Mouse (Mus musculus) ES-CJ7 (cell line): ENCODE data around the gene H2-DMa.

Experiments
- DNase-seq: peaks from one replicate; pipeline ENCODE4 v3.0.0; 2011; ENCODE audit warnings: low read depth, low spot score

H2-DMa gene

DNA sequence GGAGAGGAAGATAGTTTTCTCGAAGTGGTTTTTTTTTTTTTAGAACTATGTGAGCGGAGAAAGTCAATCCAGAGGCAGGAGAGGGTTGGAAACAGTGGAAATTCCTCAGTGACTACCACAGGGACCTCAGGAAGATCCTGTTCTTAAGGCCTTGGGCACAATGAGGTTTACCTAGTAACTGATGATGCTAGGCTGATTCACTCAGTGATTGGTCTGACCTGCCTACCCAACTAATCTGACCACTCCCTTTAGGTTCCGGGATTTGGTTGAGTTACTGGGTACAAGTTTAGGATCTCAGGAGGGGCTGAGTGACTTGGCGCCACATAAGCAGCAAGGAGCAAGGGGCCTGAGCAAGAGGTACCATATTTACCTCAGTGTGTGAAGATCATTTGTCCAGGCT is 33.6 kb downstream of the H2-DMa start, which contains the start of gene H2-DMb1:
TSS of gene H2-DMb1 (plus strand) at position 150 of the 400 bp plus-strand sequence.
- peak; percentile 71 for DNase-seq

DNA sequence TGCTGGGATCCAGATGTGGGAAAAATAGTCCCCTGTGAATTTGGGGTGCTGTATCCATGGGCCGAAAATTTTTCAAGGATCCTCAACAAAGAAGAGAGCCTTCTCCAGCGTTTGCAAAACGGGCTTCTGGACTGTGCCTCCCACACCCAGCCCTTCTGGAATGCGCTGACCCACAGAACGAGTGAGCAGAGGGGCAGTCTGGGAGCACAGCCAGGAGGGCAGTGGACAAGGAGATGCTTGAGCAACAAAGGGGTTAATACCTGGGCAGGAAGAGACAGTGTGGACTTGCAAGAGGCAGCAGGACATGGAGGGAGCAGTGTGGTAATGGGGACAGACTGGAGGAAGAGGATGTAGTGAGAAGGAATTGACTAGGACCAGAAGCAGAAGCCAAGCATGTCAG is 36.2 kb downstream of the H2-DMa start:
- no peak for DNase-seq

DNA sequence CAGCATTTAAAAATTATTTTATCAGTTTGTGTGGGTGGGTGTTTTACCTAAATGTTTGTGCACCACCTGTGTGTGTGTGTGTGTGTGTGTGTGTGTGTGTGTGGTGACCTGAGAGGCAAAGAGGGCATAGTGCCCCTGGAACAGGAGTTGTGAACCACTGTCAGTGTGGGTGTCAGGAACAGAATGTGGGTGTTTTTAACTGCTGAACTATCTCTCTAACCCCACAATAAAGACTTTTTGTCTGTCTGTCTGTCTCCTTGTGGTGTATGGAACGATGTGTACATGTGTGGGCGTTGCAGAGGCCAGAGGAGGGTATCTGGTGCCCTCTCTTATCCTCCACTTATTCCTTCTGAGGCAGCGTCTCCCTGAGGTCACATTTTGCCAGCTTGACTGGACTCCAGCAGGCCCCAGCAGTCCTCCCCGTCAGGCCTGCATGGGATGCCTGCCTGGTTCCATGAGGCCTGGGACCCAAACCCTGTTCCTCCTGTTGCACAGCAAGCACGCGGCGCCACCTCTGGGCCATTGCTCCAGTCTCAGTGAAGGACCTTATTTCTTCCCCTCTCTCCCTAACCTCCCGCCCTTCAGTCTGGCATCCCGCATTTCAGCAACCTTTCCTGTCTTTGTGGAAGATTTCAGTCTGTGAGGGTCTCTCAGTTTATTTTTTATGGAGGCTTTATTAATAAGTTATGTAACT is 45.0 kb downstream of the H2-DMa start:
- DNase-seq = peak; percentile 65

DNA sequence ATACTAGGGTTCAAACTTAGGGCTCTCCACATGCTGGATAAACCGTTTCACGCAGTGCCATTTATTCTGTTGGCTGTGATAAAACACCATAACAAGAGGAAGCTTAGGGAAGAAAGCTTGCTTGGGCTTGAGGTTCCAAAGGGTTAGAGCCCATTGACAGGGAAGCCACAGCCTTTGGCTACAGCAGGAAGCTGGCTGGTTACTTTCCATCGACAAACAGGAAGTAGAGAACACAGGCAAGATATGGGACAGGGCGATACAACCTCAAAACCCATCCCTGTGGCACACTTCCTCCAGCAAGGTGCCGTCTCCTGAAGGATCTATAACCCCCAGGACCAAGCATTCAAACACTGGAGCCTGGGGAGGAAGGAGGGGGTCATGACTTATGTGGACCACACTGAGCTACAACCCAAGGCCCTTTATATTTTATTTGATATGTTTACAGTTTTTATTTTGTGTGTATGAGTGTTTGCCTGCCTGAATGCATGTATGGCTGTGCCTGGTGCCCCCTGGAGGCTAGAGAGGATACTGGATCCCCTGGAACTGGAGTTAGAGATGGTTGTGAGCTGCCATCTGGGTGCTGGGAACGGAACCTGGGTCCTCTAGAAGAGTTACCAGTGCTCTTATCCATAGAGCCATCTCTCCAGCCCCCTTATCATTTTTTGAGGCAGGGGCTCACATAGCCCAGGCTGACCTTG is 45.8 kb downstream of the H2-DMa start:
- peak; percentile 46 for DNase-seq

DNA sequence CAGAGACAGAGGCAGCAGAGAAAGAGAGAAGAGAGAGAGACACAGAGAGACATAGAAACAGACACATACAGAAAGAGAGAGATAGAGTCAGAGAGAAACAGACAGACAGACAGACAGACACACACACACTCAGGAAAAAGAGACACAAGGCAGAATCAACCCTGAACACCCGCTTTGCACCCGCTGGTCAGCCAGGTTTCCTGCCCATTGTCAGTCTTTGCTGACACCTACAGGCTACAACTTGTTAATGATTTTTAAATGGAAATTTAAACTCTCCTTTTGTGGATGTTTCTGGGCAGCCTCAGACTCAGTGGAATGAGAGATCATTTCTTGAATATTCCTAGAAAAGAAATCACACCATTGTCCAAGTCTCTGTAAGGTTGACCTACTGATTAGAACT is 49.9 kb downstream of the H2-DMa start:
- DNase-seq = peak; percentile 42

DNA sequence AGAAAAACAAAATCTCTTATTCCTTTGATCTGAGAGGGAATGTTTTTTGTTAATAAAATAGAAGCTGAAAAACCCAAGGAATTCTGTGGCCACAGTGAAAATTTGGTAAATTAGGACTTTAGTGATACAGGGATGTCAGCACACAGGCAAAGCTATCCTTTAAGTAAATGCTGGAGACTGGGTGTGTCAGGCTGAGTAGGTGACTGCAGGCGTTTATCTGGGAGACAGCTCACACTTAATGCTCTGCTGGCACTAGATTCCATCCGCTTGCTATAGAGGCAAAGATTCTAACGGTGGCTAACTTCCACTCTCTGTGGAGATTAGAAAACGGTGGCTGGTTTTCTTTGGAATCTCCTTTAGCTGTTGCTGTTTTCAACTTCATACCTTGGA is 51.1 kb downstream of the H2-DMa start:
- no peak for DNase-seq

DNA sequence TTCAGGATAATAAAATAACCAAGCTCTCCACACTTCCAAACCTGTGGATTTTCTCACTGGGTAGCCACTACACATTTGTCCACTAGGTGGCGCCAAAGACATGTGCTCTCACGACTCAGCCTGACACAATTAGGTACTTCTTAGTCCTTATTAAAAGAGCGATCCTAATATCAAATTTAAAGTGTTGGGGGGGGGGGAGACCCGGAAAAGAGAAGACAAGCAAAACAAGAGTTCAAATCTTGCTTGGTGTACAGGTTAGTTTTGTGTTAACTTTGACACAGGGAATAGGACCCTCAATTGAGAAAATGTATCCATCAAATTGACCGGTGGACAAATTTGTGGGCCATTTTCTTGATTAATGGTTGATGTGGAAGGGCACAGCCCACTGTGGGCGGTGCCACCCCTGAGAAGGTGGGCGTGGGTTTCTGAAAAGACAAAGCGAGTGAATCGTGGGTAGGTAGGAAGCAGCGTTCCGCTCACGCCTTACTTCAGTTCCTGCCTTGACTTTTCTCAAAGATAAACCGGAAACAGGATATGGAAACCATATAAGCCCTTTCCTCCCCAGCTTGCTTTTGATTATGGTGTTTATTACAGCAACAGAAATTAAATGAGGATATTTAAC is 51.6 kb downstream of the H2-DMa start:
- DNase-seq = peak; percentile 68

DNA sequence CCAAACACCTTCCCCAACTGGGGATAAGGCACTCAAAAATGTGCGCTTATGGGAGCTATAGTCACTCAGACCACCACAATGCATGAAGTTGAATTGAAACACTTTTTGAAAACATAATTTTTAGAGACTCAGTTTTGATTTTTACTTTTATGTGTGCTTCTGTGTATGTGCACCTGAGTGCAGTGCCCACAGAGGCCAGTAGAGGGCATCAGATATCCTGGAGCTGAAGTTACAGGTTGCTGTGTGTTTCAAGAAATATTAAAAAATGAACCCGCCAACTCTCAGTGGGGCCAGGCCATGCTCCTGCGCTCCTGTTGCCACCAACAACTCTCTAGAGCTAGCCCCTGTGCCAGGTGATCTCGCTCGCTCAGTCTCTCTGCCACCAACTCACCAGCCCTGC is 53.2 kb downstream of the H2-DMa start:
- DNase-seq = no peak

DNA sequence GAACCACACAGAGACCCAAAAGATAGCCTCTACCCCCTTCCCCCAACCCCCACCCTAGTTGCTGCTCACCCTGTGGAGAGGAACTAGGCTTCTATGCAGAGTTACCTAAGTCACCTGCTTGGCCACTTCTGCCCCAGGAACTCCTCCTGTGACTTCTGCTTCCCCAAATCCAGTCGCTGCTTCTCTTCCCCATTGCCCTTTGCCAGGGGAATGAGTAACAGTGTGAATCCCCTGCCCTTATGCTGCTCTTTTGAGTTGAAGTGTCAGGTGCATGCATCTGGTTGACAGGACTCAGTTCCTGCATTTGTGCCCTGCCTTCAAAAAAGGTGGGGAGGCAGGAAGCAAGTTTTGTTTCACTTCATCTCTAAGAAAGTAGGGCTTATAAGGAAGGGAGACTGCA is 54.7 kb downstream of the H2-DMa start:
- DNase-seq = no peak

DNA sequence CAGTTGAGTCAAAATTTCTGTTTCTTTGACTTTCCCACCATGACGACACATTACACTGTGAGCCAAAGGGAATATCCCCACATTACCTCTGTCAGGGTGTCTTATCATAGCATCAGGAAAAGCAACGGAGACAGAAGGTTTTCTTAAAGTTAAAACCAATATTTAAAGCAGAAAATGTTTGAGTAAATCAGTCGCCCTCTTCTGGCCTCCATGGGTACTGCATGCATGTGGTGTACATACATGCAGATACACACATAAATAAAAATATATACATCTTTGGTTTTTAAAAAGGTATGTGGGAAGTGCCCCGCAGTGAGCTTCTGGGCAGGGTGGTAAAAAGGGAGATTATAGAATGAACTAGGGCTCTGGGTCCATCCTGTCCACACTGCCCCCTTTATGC is 57.8 kb downstream of the H2-DMa start:
- DNase-seq = peak; percentile 57

DNA sequence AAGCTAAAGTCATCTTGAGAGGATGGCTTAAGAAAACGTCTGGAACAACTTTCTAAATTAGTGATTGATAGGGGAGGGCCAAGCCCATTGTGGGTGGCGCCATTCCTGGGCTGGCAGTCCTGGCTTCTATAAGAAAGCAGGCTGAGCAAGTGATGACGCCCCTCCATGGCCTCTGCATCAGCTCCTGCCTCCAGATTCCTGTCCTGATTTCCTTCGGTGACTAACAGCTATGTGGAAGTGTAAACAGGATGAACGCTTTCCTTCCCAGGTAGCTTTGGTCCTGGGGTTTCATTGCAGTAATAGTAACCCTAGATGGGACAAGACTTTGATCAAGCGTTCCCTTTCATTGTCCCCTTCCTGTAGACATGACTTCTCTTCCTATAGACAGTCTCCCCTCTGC is 59.7 kb downstream of the H2-DMa start:
- no peak for DNase-seq

DNA sequence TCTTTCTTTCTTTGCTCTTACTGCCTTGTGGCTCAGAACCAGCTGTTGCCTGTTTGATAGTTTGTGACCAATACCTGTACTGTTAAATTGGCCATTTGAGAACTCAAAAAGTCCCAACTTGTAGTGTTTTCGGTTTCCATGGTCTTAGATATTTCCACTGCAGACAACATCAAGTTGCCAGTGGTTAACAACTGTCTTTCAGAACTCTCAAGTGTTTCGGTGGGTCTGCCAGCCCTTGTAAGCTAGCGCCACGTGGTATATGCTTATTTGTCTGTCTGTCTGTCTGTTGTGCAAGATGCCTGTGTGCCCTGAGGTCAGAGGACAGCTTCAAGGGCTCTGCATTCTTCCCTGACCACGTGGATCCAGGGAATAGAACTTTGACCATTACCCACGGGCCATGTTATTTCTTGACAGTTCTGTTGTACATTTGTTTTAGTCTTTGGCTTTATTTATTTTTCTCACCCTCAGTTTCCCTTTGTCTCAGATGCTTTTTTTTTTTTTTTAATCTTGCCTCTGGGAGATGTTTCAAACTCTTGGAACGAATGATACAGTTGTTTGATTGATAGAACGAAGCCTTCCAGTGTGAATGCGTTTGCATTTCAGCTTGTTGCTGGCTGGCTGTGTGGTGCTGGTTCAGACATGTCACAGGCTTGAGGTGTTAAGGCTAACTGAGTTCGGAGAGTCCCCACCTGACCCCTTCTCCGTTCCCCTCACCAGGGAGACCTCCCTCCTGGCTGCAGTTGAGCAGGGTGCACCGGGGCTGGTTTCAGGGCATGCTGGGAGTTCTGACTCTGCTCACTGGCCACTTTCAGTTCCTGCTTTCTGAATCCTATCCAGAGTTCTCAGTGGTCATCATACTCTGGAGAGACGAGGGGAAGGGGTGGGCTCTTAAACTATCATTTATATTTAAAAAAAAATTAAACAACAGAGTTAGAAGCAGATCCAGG is 60.8 kb downstream of the H2-DMa start:
- no peak for DNase-seq

DNA sequence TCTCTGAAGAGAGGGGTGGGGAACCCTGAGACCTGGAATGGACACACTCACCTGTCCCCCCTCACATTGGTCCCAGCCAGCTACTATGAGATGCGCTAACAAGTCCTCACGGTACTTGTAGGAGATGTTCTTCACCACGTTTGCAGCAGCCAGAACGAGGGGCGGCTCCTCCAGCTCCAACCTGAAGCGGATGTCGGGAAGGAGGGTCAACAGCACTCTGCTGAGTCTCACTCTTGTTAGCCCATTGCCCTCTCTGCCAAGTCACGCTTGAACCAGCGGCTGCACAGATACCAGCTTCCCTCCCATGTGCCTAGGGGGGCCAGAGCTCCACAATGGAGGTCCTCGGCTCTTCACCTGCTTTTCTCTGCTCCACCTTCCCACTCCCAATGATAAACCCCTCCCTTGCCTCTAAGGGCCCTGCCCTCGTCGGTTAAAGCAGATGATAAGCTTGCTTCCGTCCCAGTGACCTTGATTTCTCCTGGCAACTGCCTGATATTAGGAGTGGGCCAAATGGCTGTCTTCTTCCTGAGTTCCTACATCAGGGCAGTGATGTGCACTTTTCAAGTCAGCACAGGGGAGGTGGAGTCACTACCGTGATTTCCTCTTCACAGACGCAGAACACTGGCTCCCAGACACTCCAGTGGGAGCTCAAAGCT is 64.4 kb downstream of the H2-DMa start:
- DNase-seq = no peak

DNA sequence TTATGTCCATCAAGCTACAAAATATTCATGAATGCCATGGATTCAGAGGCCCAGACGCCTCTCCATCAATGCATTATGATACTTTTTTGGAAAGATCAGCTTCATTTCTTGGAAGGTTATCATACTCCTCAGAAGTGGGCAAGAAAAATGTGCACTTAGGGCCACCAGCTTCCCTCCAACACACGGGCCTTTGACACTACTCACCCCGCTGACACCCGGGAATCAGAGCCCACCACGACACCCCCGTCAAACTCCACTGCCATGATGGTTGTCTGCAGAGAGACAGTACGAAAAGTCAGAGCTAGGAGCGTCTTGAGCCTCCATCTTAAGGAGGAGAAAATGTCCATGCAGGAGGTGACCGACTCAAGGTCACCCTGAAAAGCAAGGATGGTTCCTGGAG is 66.2 kb downstream of the H2-DMa start:
- DNase-seq = no peak

DNA sequence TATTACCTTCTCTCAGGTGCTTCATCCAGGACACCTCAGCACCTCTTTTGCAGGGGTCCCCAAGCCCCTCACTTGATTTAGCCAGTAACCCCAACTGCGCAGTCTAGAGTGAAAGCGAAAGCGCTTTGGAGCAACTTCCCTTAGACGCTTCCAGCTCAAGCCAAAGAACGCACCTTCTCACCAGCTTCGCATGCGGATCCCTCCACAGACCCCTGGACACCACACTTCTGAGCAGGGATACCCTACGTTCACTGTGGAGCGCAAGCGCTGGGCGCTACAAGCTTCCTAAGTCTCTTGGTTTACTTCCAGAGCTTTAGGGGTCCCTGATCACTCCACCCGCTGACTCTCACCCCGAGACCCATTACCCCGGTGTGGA is 67.5 kb downstream of the H2-DMa start:
- DNase-seq = no peak

DNA sequence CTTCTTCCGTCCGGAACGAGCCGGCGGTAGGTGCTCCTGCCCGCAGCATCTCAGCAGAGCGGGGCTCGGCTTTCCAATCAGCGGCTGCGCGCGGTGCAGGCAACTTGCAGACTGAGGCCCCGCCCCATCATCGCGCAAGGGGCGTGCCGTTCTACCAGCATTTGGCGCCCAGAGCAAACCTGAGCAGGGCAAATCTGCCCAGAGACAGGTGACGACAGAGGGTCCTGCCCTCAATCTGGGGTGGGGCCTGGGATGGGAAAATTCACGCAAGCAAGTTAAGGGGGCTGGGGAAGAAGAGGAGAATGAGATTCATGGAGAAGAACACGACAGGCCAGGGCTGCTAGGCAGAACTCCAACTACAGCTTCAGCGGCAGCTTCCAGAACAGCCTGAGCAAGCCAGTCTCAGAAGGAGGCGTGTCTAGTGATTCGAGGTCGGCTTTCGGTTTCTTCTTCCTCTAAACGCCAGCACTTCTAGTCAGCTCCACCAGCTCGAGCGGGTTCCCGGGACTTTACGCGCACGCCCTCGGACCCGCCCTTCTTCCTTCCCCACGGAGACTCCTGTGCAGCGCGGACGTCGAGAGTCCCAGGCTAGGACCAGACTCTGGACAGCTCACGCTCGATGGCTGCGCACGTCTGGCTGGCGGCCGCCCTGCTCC is 68.0 kb downstream of the H2-DMa start, which contains the start of the genes Tap1 and Psmb9:
TSS of gene Tap1 (plus strand) at position 293 of the 656 bp plus-strand sequence.
TSS of gene Psmb9 (minus strand) at position 504 of the 656 bp plus-strand sequence.
- DNase-seq = peak; percentile 96

DNA sequence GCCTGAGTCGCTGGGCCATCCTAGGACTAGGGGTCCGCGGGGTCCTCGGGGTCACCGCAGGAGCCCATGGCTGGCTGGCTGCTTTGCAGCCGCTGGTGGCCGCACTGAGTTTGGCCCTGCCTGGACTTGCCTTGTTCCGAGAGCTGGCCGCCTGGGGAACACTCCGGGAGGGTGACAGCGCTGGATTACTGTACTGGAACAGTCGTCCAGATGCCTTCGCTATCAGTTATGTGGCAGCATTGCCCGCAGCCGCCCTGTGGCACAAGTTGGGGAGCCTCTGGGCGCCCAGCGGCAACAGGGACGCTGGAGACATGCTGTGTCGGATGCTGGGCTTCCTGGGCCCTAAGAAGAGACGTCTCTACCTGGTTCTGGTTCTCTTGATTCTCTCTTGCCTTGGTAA is 68.7 kb downstream of the H2-DMa start:
- DNase-seq = no peak
